Mouse (Mus musculus) MEL (cell line): ENCODE data around the gene Pappa2. TPM values are rescaled to one million over a fixed set of nuclear protein-coding genes. Genes with fewer than 3 reads are reported as not detected.

Source experiments
- DNase-seq: peaks from one replicate; pipeline ENCODE4 v3.0.0; 2011; ENCODE audit warnings: low read depth, low spot score
- H3K27ac ChIP-seq: 2 replicates; pipeline ENCODE4 v1.5.1; 2012; ENCODE audit warnings: low read depth, mild to moderate bottlenecking, control low read depth, low read length, moderate library complexity; ENCODE audit not compliant: control insufficient read depth
- H3K27me3 ChIP-seq, 2 experiments: fragments of 150-350 bp in 1 of 2; sonication (generic) in 1 of 2; 2 replicates each; pipeline ENCODE4 v1.6.1; 2012; ENCODE audit warnings: low read length in 2 of 2, mild to moderate bottlenecking in 2 of 2, improper control_type of control experiment in 1 of 2, moderate library complexity in 1 of 2; ENCODE audit not compliant: insufficient read depth in 2 of 2, control insufficient read depth in 1 of 2
- H3K36me3 ChIP-seq, 2 experiments: 2 replicates each; pipeline ENCODE4 v1.6.1; 2012 to 2014; ENCODE audit warnings: low read length in 2 of 2, improper control_type of control experiment in 1 of 2, inconsistent platforms in 1 of 2, mild to moderate bottlenecking in 1 of 2; ENCODE audit not compliant: insufficient read depth in 2 of 2, control insufficient read depth in 1 of 2
- H3K4me1 ChIP-seq, 2 experiments: fragments of 150-350 bp in 1 of 2; sonication (generic) in 1 of 2; 2 replicates each; pipeline ENCODE4 v1.6.1; 2012; ENCODE audit warnings: low read length in 2 of 2, improper control_type of control experiment in 1 of 2, mild to moderate bottlenecking in 1 of 2; ENCODE audit not compliant: insufficient read depth in 2 of 2, control insufficient read depth in 1 of 2
- H3K4me3 ChIP-seq, 2 experiments: fragments of 150-350 bp in 1 of 2; sonication (generic) in 1 of 2; 2 replicates each; pipeline ENCODE4 v1.5.1; 2012; ENCODE audit warnings: low read depth in 2 of 2, low read length in 2 of 2, mild to moderate bottlenecking in 2 of 2, moderate library complexity in 2 of 2, control low read depth in 1 of 2, improper control_type of control experiment in 1 of 2; ENCODE audit not compliant: control insufficient read depth in 1 of 2, insufficient read depth in 1 of 2
- H3K79me2 ChIP-seq: 2 replicates; pipeline ENCODE4 v1.6.1; 2012; ENCODE audit warnings: mild to moderate bottlenecking, low read length, moderate library complexity; ENCODE audit not compliant: control insufficient read depth, poor library complexity, insufficient read depth
- H3K9ac ChIP-seq: 2 replicates; pipeline ENCODE4 v1.6.1; 2012; ENCODE audit warnings: low read depth, mild to moderate bottlenecking, control low read depth, low read length, moderate library complexity; ENCODE audit not compliant: control insufficient read depth, poor library complexity, severe bottlenecking
- H3K9me3 ChIP-seq: fragments of 150-350 bp; sonication (generic); replicated peaks from 2 replicates; pipeline ENCODE4 v1.6.1; 2012; ENCODE audit warnings: mild to moderate bottlenecking, low read length, improper control_type of control experiment, moderate library complexity; ENCODE audit not compliant: insufficient read depth
- E2F4 ChIP-seq: IDR thresholded peaks from 2 replicates; pipeline ENCODE4 v1.6.1; 2011; ENCODE audit warnings: low read depth, low read length, improper control_type of control experiment, borderline replicate concordance
- ETS1 ChIP-seq: IDR thresholded peaks from 2 replicates; pipeline ENCODE4 v1.6.1; 2012; ENCODE audit warnings: low read depth, mild to moderate bottlenecking, inconsistent platforms, low read length, improper control_type of control experiment, moderate library complexity
- GABPA ChIP-seq: IDR thresholded peaks from 2 replicates; pipeline ENCODE4 v1.6.1; 2012; ENCODE audit warnings: low read depth, mild to moderate bottlenecking, inconsistent platforms, low read length, improper control_type of control experiment, moderate library complexity
- GATA1 ChIP-seq: IDR thresholded peaks from 2 replicates; pipeline ENCODE4 v1.6.1; 2011; ENCODE audit warnings: low read depth, low read length, improper control_type of control experiment
- NELFE ChIP-seq: IDR thresholded peaks from 2 replicates; pipeline ENCODE4 v1.6.1; 2011; ENCODE audit warnings: low read depth, low read length, improper control_type of control experiment
- NRF1 ChIP-seq: IDR thresholded peaks from 2 replicates; pipeline ENCODE4 v1.6.1; 2014; ENCODE audit warnings: low read depth, mild to moderate bottlenecking, inconsistent platforms, low read length, improper control_type of control experiment, moderate library complexity; ENCODE audit not compliant: poor library complexity, insufficient read depth, severe bottlenecking
- POLR2AphosphoS5 ChIP-seq: IDR thresholded peaks from 2 replicates; pipeline ENCODE4 v1.6.1; 2012; ENCODE audit warnings: low read depth, borderline replicate concordance, mild to moderate bottlenecking, inconsistent platforms, low read length, moderate library complexity, mixed read lengths
- RAD21 ChIP-seq: IDR thresholded peaks from 2 replicates; pipeline ENCODE4 v1.6.1; 2011; ENCODE audit warnings: mild to moderate bottlenecking, low read depth, low read length, improper control_type of control experiment
- SIN3A ChIP-seq: IDR thresholded peaks from 2 replicates; pipeline ENCODE4 v1.6.1; 2012; ENCODE audit warnings: low read length, improper control_type of control experiment, inconsistent platforms
- SMC3 ChIP-seq: IDR thresholded peaks from 2 replicates; pipeline ENCODE4 v1.6.1; 2011; ENCODE audit warnings: low read depth, low read length, improper control_type of control experiment
- USF1 ChIP-seq: IDR thresholded peaks from 2 replicates; pipeline ENCODE4 v1.6.1; 2014; ENCODE audit warnings: low read depth, mild to moderate bottlenecking, inconsistent platforms, low read length, improper control_type of control experiment, moderate library complexity
- USF2 ChIP-seq, 2 experiments: IDR thresholded peaks; 2 replicates each; pipeline ENCODE4 v1.6.1; 2011 to 2012; ENCODE audit warnings: improper control_type of control experiment in 2 of 2, low read length in 2 of 2, borderline replicate concordance in 1 of 2, inconsistent platforms in 1 of 2, low read depth in 1 of 2, mild to moderate bottlenecking in 1 of 2; ENCODE audit not compliant: insufficient read depth in 1 of 2
- ZC3H11A ChIP-seq: IDR thresholded peaks from 2 replicates; pipeline ENCODE4 v1.6.1; 2012; ENCODE audit warnings: low read depth, mild to moderate bottlenecking, inconsistent platforms, low read length, improper control_type of control experiment
- ZKSCAN1 ChIP-seq: IDR thresholded peaks from 2 replicates; pipeline ENCODE4 v1.6.1; 2012; ENCODE audit warnings: low read depth, mild to moderate bottlenecking, inconsistent platforms, low read length, improper control_type of control experiment, moderate library complexity
- polyA plus RNA-seq, 2 experiments: library from polyadenylated mRNA; stranded (reverse) in 1 of 2; unstranded in 1 of 2; fragments of >175 nt in 1 of 2; fragments of >200 nt in 1 of 2; gene quantifications; 2 replicates each; pipeline versions ENCODE4 v1.2.1 to v1.2.4; 2012; ENCODE audit warnings: low replicate concordance in 2 of 2, low read depth in 1 of 2; ENCODE audit not compliant: insufficient read length in 2 of 2, insufficient read depth in 1 of 2, missing spikeins in 1 of 2
- total RNA-seq: library from RNA; depleted of rRNA; stranded (reverse); fragments of 300-350 nt; gene quantifications from 2 replicates; pipeline ENCODE4 v1.2.3, GENCODE M21; 2012

The Pappa2 gene
- total and polyA plus RNA-seq, 3 experiments: not detected

GRCm38 (mm10) chr1:158700147-158700546, 280.1 kb downstream of the Pappa2 start:
- Histone ChIP-seq H3K27ac (no peak overlapping the region), H3K4me3 (no peak overlapping the region), H3K27me3 (no peaks in the 10 kb centered on the region), H3K36me3 (peaks cover 0 to 2% of the 10 kb centered on the region in 2 experiments; a peak in 2 of 4 replicates), H3K9ac (no peak overlapping the region), H3K9me3 (no peaks in the 10 kb centered on the region), H3K4me1 (peaks cover 0 to 3% of the 10 kb centered on the region in 2 experiments; a peak in 1 of 4 replicates), H3K79me2 (no peaks in the 10 kb centered on the region)
- no peak for TF ChIP-seq USF1
- no peak for TF ChIP-seq NELFE
- no peak for DNase-seq

GRCm38 (mm10) chr1:158699276-158699675, 281.0 kb downstream of the Pappa2 start:
- Histone ChIP-seq H3K79me2 (no peaks in the 10 kb centered on the region), H3K4me1 (peaks cover 0 to 3% of the 10 kb centered on the region in 2 experiments; a peak in 1 of 4 replicates), H3K27ac (no peak overlapping the region), H3K36me3 (peaks cover 0 to 2% of the 10 kb centered on the region in 2 experiments; a peak in 2 of 4 replicates), H3K9ac (no peak overlapping the region), H3K9me3 (no peaks in the 10 kb centered on the region), H3K4me3 (no peak overlapping the region), H3K27me3 (no peaks in the 10 kb centered on the region)
- no peak for DNase-seq
- TF ChIP-seq POLR2AphosphoS5 (no peak), SMC3 (no peak), RAD21 (no peak), GATA1 (no peak), E2F4 (no peak), ZKSCAN1 (no peak), USF2 (IDR thresholded peaks at IDR 0.05; ENCODE audit: borderline replicate concordance in 1 of 2, insufficient read depth in 1 of 2, low read depth in 1 of 2, low read length in 2 of 2) (no peak), NELFE (no peak), GABPA (no peak), ETS1 (no peak), NRF1 (no peak), ZC3H11A (no peak), SIN3A (no peak)
